8 mouse cellular contexts compared by ENCODE assay signal in genomic region chr7:29982341-29982740, GRCm38 (mm10). TPM values are rescaled to one million over a fixed set of nuclear protein-coding genes. Genes with fewer than 3 reads are reported as not detected.
DNase-seq lines count a peak whose midpoint lies in the region; ATAC-seq and TF ChIP-seq lines count a peak whose summit lies in the region.

No protein-coding gene starts in this region.

- 74% methylated on average over 4 of the region's 4 CpGs for WGBS in forebrain, embryonic 12.5 days
- 75% methylated on average over 4 of the region's 4 CpGs for WGBS in forebrain, embryonic 16.5 days
- 83% methylated on average over 4 of the region's 4 CpGs for WGBS in lung, embryonic 14.5 days
- 81% methylated on average over 4 of the region's 4 CpGs for WGBS in hindbrain, embryonic 15.5 days
- 81% methylated on average over 4 of the region's 4 CpGs for WGBS in midbrain, postnatal 0 days

- no peak overlapping the region for H3K27ac ChIP-seq in forebrain, embryonic 12.5 days
- H3K27ac ChIP-seq in forebrain, embryonic 16.5 days (ENCODE audit: low read length): no peak overlapping the region
- peak overlapping the region; percentile 36; the same call in 1 of the 2 replicates for H3K27ac ChIP-seq in lung, embryonic 14.5 days (ENCODE audit: low read depth)
- no peak overlapping the region for H3K27ac ChIP-seq in hindbrain, embryonic 15.5 days (replicated peaks)
- no peak overlapping the region for H3K27ac ChIP-seq in midbrain, postnatal 0 days (ENCODE audit: low read depth, low read length)
- H3K27ac ChIP-seq in left cerebral cortex, adult 2 months: no peak overlapping the region

- H3K9ac ChIP-seq in forebrain, embryonic 12.5 days: no peak overlapping the region
- H3K9ac ChIP-seq in forebrain, embryonic 16.5 days (replicated peaks; ENCODE audit: low read depth, low read length): no peak overlapping the region
- H3K9ac ChIP-seq in lung, embryonic 14.5 days: no peak overlapping the region
- H3K9ac ChIP-seq in hindbrain, embryonic 15.5 days: no peak overlapping the region
- H3K9ac ChIP-seq in midbrain, postnatal 0 days (replicated peaks; ENCODE audit: low read length, poor library complexity, severe bottlenecking): no peak overlapping the region

- no peak for DNase-seq in lung, embryonic 14.5 days
- DNase-seq in lung, postnatal 4 days: no peak
- no peak for DNase-seq in midbrain, postnatal 0 days (ENCODE audit: low spot score)
- no peak for DNase-seq in left cerebral cortex, adult 2 months (ENCODE audit: extremely low spot score in 1 of 2, low spot score in 2 of 2)

- no peak for TF ChIP-seq CTCF in lung, embryonic 14.5 days (IDR thresholded peaks at IDR 0.05; ENCODE audit: low read depth)
- no peak for TF ChIP-seq CTCF in midbrain, postnatal 0 days (IDR thresholded peaks at IDR 0.05)
- no peak for TF ChIP-seq CTCF in left cerebral cortex, adult 2 months (IDR thresholded peaks at IDR 0.05)

- no peaks in the 10 kb centered on the region for H3K27me3 ChIP-seq in forebrain, embryonic 12.5 days
- H3K27me3 ChIP-seq in forebrain, embryonic 16.5 days (replicated peaks; ENCODE audit: control insufficient read depth, insufficient read depth, low read length): no peaks in the 10 kb centered on the region
- H3K27me3 ChIP-seq in lung, embryonic 14.5 days (ENCODE audit: insufficient read depth, low read length): no peaks in the 10 kb centered on the region
- H3K27me3 ChIP-seq in hindbrain, embryonic 15.5 days: no peaks in the 10 kb centered on the region
- no peaks in the 10 kb centered on the region for H3K27me3 ChIP-seq in midbrain, postnatal 0 days (ENCODE audit: insufficient read depth, low read length)

- peaks cover 11% of the 10 kb centered on the region for H3K36me3 ChIP-seq in forebrain, embryonic 12.5 days (replicated peaks)
- H3K36me3 ChIP-seq in forebrain, embryonic 16.5 days (ENCODE audit: control insufficient read depth, insufficient read depth): no peaks in the 10 kb centered on the region; the same call in 1 of the 2 replicates
- H3K36me3 ChIP-seq in lung, embryonic 14.5 days (ENCODE audit: insufficient read depth): peaks cover 17% of the 10 kb centered on the region
- H3K36me3 ChIP-seq in hindbrain, embryonic 15.5 days: peaks cover 5% of the 10 kb centered on the region; the same call in 1 of the 2 replicates
- no peaks in the 10 kb centered on the region for H3K36me3 ChIP-seq in midbrain, postnatal 0 days (ENCODE audit: insufficient read depth, low read length)

- ATAC-seq in forebrain, embryonic 12.5 days (ENCODE audit: low FRiP score): no peak
- ATAC-seq in forebrain, embryonic 16.5 days: no peak
- no peak for ATAC-seq in lung, embryonic 14.5 days (ENCODE audit: insufficient read depth)
- no peak for ATAC-seq in hindbrain, embryonic 15.5 days (ENCODE audit: low FRiP score, low read depth)
- ATAC-seq in midbrain, postnatal 0 days (ENCODE audit: low FRiP score): no peak
- no peak for ATAC-seq in inflammation-experienced regulatory T-cells, adult 6 months

- H3K4me2 ChIP-seq in forebrain, embryonic 12.5 days: peak overlapping the region; percentile 69
- H3K4me2 ChIP-seq in forebrain, embryonic 16.5 days (ENCODE audit: low read length): no peak overlapping the region
- peak overlapping the region; percentile 71 for H3K4me2 ChIP-seq in lung, embryonic 14.5 days
- H3K4me2 ChIP-seq in hindbrain, embryonic 15.5 days: peak overlapping the region; percentile 59
- peak overlapping the region; percentile 70 for H3K4me2 ChIP-seq in midbrain, postnatal 0 days (ENCODE audit: low read depth, low read length, poor library complexity, severe bottlenecking)

- peaks cover 18% of the 10 kb centered on the region for H3K4me1 ChIP-seq in forebrain, embryonic 12.5 days
- H3K4me1 ChIP-seq in forebrain, embryonic 16.5 days (replicated peaks; ENCODE audit: control insufficient read depth, insufficient read depth, low read length): peaks cover 16% of the 10 kb centered on the region
- 0 out of 2 replicates have a peak, but pooled peaks cover 6% of the 10 kb centered on the region for H3K4me1 ChIP-seq in lung, embryonic 14.5 days (ENCODE audit: insufficient read depth)
- peaks cover 25% of the 10 kb centered on the region for H3K4me1 ChIP-seq in hindbrain, embryonic 15.5 days (replicated peaks)
- H3K4me1 ChIP-seq in midbrain, postnatal 0 days (ENCODE audit: insufficient read depth, low read length): peaks cover 12% of the 10 kb centered on the region; the same call in 1 of the 2 replicates

- no peak overlapping the region for H3K4me3 ChIP-seq in forebrain, embryonic 12.5 days (replicated peaks)
- no peak overlapping the region for H3K4me3 ChIP-seq in forebrain, embryonic 16.5 days (replicated peaks; ENCODE audit: low read length)
- H3K4me3 ChIP-seq in lung, embryonic 14.5 days (ENCODE audit: low read depth, low read length): peak overlapping the region; percentile 86; the same call in 1 of the 2 replicates
- H3K4me3 ChIP-seq in hindbrain, embryonic 15.5 days: 0 out of 2 replicates have a peak overlapping the region, but pooled peaks have one; percentile 81
- H3K4me3 ChIP-seq in midbrain, postnatal 0 days (ENCODE audit: low read depth, low read length): peak overlapping the region; percentile 94; the same call in 1 of the 2 replicates
- no peak overlapping the region for H3K4me3 ChIP-seq in left cerebral cortex, adult 2 months

- no peaks in the 10 kb centered on the region for H3K9me3 ChIP-seq in forebrain, embryonic 12.5 days
- no peaks in the 10 kb centered on the region for H3K9me3 ChIP-seq in forebrain, embryonic 16.5 days (ENCODE audit: control insufficient read depth, low read length)
- H3K9me3 ChIP-seq in lung, embryonic 14.5 days (ENCODE audit: low read depth, low read length): no peaks in the 10 kb centered on the region
- H3K9me3 ChIP-seq in hindbrain, embryonic 15.5 days: no peaks in the 10 kb centered on the region
- no peaks in the 10 kb centered on the region for H3K9me3 ChIP-seq in midbrain, postnatal 0 days (ENCODE audit: low read length)

- intact Hi-C loops in left cerebral cortex, adult 2 months (cut with DNase I): loop anchor here (2.0 kb wide), 2 partner anchors 28 to 164 kb away; partner anchors contain the start of gene Zfp74

RNA-seq across cellular contexts. Expression of gene Zfp568, which starts 1.4 kb away (rescaled TPM):
- 10.3 and 12.1 TPM in 2 replicates for polyA plus RNA-seq in forebrain, embryonic 12.5 days (2016; fragmentation: Nextera tagmentation; extraction: Ambion mirVana)
- polyA plus RNA-seq in forebrain, embryonic 16.5 days (2015; fragmentation: Nextera tagmentation; extraction: Ambion mirVana): 3.0 and 4.2 TPM in 2 replicates
- 18.5 and 21.0 TPM in 2 replicates for polyA plus RNA-seq in lung, embryonic 14.5 days (2014; fragmentation: Nextera tagmentation; extraction: Ambion mirVana)
- 4.9 and 6.9 TPM in 2 replicates for polyA plus RNA-seq in hindbrain, embryonic 15.5 days (2015; fragmentation: Nextera tagmentation; extraction: Ambion mirVana)
- 8.2 and 12.6 TPM in 2 replicates for total RNA-seq in midbrain, postnatal 0 days (2014; rRNA removed)
- 2.0 and 2.5 TPM in 2 replicates for polyA plus RNA-seq in midbrain, postnatal 0 days (2015; fragmentation: Nextera tagmentation; extraction: Ambion mirVana)
- polyA plus RNA-seq in inflammation-experienced regulatory T-cells, adult 6 months (2017; shearing (Covaris generic)): 1 to 10 TPM; 1.8 to 2.0 (median 2.0) TPM
- total RNA-seq in left cerebral cortex, adult 2 months (2021): 1 to 10 TPM; 3.6 to 3.9 TPM

RNA-seq across cellular contexts. Expression of gene Zfp74, which starts 28.5 kb away (rescaled TPM):
- 15.4 and 16.5 TPM in 2 replicates for polyA plus RNA-seq in forebrain, embryonic 12.5 days (2016; fragmentation: Nextera tagmentation; extraction: Ambion mirVana)
- polyA plus RNA-seq in forebrain, embryonic 16.5 days (2015; fragmentation: Nextera tagmentation; extraction: Ambion mirVana): 22.3 and 24.3 TPM in 2 replicates
- polyA plus RNA-seq in lung, embryonic 14.5 days (2014; fragmentation: Nextera tagmentation; extraction: Ambion mirVana): 12.4 and 13.2 TPM in 2 replicates
- 21.0 and 22.0 TPM in 2 replicates for polyA plus RNA-seq in hindbrain, embryonic 15.5 days (2015; fragmentation: Nextera tagmentation; extraction: Ambion mirVana)
- total RNA-seq in midbrain, postnatal 0 days (2014; rRNA removed): 12.8 and 13.3 TPM in 2 replicates
- 15.9 and 17.1 TPM in 2 replicates for polyA plus RNA-seq in midbrain, postnatal 0 days (2015; fragmentation: Nextera tagmentation; extraction: Ambion mirVana)
- polyA plus RNA-seq in inflammation-experienced regulatory T-cells, adult 6 months (2017; shearing (Covaris generic)): 1 to 10 TPM; 3.8 to 4.7 (median 4.6) TPM
- total RNA-seq in left cerebral cortex, adult 2 months (2021): 10 to 100 TPM; 17.4 to 19.0 TPM

Comparison
In these comparisons a context has a peak if more than half of its experiments do, and no peak if none do; other contexts are left out.
1. H3K4me3 ChIP-seq: peak in lung, embryonic 14.5 days (single experiment), hindbrain, embryonic 15.5 days (single experiment) and midbrain, postnatal 0 days (single experiment); none in forebrain, embryonic 12.5 days (single experiment), forebrain, embryonic 16.5 days (single experiment) and left cerebral cortex, adult 2 months (single experiment).